Mouse (Mus musculus) heart, adult 2 months (tissue): ENCODE data around the gene Masp1.

Source experiments
- EP300 ChIP-seq: fragments of 200-500 bp; IDR thresholded peaks from 2 replicates; pipeline ENCODE4 v1.6.1; 2011; ENCODE audit warnings: low read depth, low read length, control low read depth; ENCODE audit not compliant: insufficient read depth
- POLR2A ChIP-seq: fragments of 200-500 bp; IDR thresholded peaks from 2 replicates; pipeline ENCODE4 v1.6.1; 2011; ENCODE audit warnings: mild to moderate bottlenecking, low read depth, low read length, control low read depth; ENCODE audit not compliant: insufficient read depth

- TF ChIP-seq POLR2A (no peak), EP300 (no peak)
Measured at GRCm38 (mm10) chr16:23541046-23541445, 20.4 kb upstream of the Masp1 start.
